Mouse (Mus musculus) midbrain, embryonic 16.5 days (tissue): ENCODE results near the gene 2410002F23Rik. TPM values are rescaled to one million over a fixed set of nuclear protein-coding genes. Genes with fewer than 3 reads are reported as not detected.
"Not testable (repeated sequence)": the region's sequence is repeated elsewhere in the genome, so short reads cannot be mapped to it uniquely, and the experiment has no call there.

ENCODE experiments used
- ATAC-seq: fragments of 200-750 bp; cut with Nextera tagmentation; 2 replicates; pipeline ENCODE4 v1.8.0; 2017; ENCODE audit warnings: moderate TSS enrichment
- H3K27ac ChIP-seq: fragments of 300-500 bp; sonication (generic); 2 replicates; pipeline ENCODE4 v1.5.1; 2014; ENCODE audit warnings: mild to moderate bottlenecking, low read length, mixed read lengths
- H3K27me3 ChIP-seq: fragments of 300-500 bp; sonication (generic); 2 replicates; pipeline ENCODE4 v1.6.1; 2014; ENCODE audit warnings: low read depth, low read length, mixed read lengths; ENCODE audit not compliant: control insufficient read depth, insufficient read depth
- H3K36me3 ChIP-seq: fragments of 300-500 bp; sonication (generic); 2 replicates; pipeline ENCODE4 v1.6.1; 2014; ENCODE audit warnings: mild to moderate bottlenecking, low read length, moderate library complexity, mixed read lengths; ENCODE audit not compliant: control insufficient read depth, insufficient read depth
- H3K4me1 ChIP-seq: fragments of 300-500 bp; sonication (generic); 2 replicates; pipeline ENCODE4 v1.6.1; 2014; ENCODE audit warnings: mild to moderate bottlenecking, low read length, mixed read lengths; ENCODE audit not compliant: control insufficient read depth, insufficient read depth
- H3K4me2 ChIP-seq: fragments of 300-500 bp; sonication (generic); 2 replicates; pipeline ENCODE4 v1.6.1; 2014; ENCODE audit warnings: mild to moderate bottlenecking, low read length, mixed read lengths
- H3K4me3 ChIP-seq: fragments of 300-500 bp; sonication (generic); 2 replicates; pipeline ENCODE4 v1.5.1; 2014; ENCODE audit warnings: low read depth, mild to moderate bottlenecking, low read length, moderate library complexity, mixed read lengths
- H3K9ac ChIP-seq: fragments of 300-500 bp; sonication (generic); 2 replicates; pipeline ENCODE4 v1.6.1; 2014; ENCODE audit warnings: low read depth, low read length, mixed read lengths
- H3K9me3 ChIP-seq: fragments of 300-500 bp; sonication (generic); replicated peaks from 2 replicates; pipeline ENCODE4 v1.6.1; 2014; ENCODE audit warnings: mild to moderate bottlenecking, low read length, mixed read lengths; ENCODE audit not compliant: control insufficient read depth, poor library complexity, severe bottlenecking
- WGBS: fragments of 180-500 bp; shearing (Covaris S2); extraction: QIAGEN DNeasy Blood & Tissue Kit; methylation state at CpG from one replicate; pipeline ENCODE4 v1.1.7; 2014; 5-methylcytosine and 5-hydroxymethylcytosine counted together
- polyA plus RNA-seq: library from polyadenylated mRNA; unstranded; fragments of >200 nt; fragmentation: Nextera tagmentation; extraction: Ambion mirVana; gene quantifications from 2 replicates; pipeline ENCODE4 v1.2.1, GENCODE M21; 2015

The 2410002F23Rik gene
- polyA plus RNA-seq, 1 experiment from 2014 or later = 237 TPM

DNA sequence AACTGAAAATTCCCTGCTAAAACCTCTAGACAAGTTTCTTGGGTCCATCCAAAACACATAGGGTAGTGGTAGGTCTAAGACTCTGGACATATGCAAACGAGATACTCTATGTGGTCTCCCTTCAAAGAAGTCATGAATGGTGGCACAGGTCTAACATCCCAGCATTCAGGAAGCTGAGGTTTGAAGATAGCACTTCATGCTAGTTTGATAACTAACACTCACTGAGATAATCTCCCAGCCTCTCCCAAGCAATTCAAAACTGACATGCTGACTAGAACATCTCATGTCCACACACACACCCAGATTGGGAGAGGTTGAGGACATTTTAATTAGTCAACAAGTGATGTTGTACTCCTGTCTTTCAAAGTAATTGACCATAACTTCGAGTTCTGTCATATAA is 6.6 kb upstream of the 2410002F23Rik start:
- no peaks in the 10 kb centered on the region for H3K27me3 ChIP-seq
- H3K9ac ChIP-seq = no peak overlapping the region
- ATAC-seq = no peak
- no peak overlapping the region for H3K4me3 ChIP-seq
- 50% methylated on average over 2 of the region's 2 CpGs for WGBS
- H3K9me3 ChIP-seq = no peaks in the 10 kb centered on the region
- no peak overlapping the region for H3K27ac ChIP-seq
- no peaks in the 10 kb centered on the region for H3K4me1 ChIP-seq
- H3K4me2 ChIP-seq = no peak overlapping the region
- no peaks in the 10 kb centered on the region for H3K36me3 ChIP-seq

DNA sequence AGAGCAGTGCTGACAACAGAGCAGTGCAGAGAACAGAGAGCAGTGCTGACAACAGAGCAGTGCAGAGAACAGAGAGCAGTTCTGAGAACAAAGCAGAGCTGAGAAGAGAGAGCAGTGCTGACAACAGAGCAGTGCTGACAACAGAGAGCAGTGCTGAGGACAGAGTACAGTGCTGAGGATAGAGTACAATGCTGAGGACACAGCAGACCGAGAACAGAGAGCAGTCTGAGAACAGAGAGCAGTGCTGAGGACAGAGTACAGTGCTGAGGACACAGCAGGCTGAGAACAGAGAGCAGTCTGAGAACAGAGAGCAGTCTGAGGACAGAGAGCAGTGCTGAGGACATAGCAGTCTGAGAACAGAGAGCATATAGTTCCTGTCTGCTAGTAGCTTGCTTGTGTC is 5.8 kb upstream of the 2410002F23Rik start:
- Histone ChIP-seq H3K4me3 (no peak overlapping the region), H3K4me1 (peaks cover 5% of the 10 kb centered on the region), H3K36me3 (no peaks in the 10 kb centered on the region), H3K27me3 (no peaks in the 10 kb centered on the region), H3K4me2 (no peak overlapping the region), H3K9me3 (no peaks in the 10 kb centered on the region), H3K9ac (no peak overlapping the region), H3K27ac (no peak overlapping the region)
- 74% methylated on average over 1 of the region's 1 CpGs for WGBS
- ATAC-seq = no peak

DNA sequence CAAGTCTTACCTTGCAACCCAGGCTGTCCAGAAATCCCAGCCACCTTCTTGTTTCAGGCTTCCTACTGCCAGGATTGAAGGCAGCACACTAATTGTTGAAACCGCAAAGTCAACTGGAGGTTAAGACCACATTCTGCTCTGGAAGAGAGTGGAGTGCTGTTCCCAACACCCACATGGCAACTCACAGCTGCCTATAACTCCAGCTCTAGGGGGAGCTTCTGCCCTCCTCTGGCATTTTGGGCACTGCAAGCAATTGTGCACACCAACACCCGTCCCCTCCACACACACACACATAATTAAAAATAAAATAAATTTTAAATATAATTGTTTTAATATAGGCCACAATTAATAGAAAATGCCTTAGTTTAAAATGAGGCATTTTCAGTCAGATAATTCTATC is 5.4 kb upstream of the 2410002F23Rik start:
- no peak overlapping the region for H3K4me3 ChIP-seq
- H3K4me1 ChIP-seq = peaks cover 7% of the 10 kb centered on the region
- no peaks in the 10 kb centered on the region for H3K27me3 ChIP-seq
- H3K27ac ChIP-seq = no peak overlapping the region
- H3K36me3 ChIP-seq = no peaks in the 10 kb centered on the region
- no peak for ATAC-seq
- 73% methylated on average over 2 of the region's 2 CpGs for WGBS
- no peak overlapping the region for H3K9ac ChIP-seq
- no peak overlapping the region for H3K4me2 ChIP-seq
- H3K9me3 ChIP-seq = no peaks in the 10 kb centered on the region

DNA sequence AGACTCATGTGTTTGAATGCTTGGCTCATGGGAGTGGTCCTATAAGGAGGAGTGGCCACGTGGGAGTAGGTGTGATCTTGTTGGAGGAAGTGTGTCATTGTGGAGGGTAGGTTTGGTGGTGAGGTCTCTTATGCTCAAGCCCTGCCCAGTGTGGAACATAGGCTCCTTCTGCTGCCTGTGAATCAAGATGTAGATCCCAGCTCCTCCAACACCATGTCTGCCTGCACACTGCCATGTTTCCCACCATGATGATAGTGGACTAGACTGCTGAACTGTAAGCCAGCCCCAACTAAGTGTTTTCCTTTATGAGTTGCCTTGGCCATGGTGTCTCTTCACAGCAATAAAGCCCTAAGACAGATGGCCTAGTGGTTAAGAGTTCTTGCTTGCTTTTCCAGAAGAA is 2.4 kb upstream of the 2410002F23Rik start:
- Histone ChIP-seq H3K4me1 (peaks cover 16% of the 10 kb centered on the region), H3K36me3 (no peaks in the 10 kb centered on the region), H3K4me3 (no peak overlapping the region), H3K27ac (no peak overlapping the region), H3K27me3 (no peaks in the 10 kb centered on the region), H3K4me2 (no peak overlapping the region), H3K9ac (no peak overlapping the region), H3K9me3 (no peaks in the 10 kb centered on the region)
- WGBS = 59% methylated on average over 1 of the region's 1 CpGs
- ATAC-seq = no peak

DNA sequence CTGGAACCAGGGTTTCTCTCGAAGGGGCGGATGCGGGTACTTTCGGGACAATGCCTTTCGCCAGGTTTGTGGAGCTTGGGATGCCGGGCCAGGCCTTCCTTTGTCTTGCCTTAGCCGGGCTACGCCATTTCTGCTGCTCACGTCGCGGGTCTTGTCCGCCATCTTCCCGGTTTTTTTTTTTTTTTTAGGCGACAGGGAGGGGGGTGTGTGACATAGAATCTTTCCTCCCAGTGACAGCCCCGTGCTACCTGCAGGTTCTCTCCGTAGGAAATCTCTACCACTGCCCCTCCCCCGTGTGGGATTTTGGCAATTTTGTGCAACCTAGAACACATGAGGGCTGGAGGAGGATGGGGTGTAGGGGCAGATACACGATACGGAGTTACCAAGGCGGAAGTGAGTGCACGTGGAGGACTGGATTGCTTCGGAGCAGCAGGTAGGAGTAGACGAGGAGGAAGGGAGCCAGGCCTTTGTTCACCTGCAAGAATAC is 505 bp downstream of the 2410002F23Rik start:
- ATAC-seq = peak; percentile 41
- Histone ChIP-seq H3K4me1 (peaks cover 16% of the 10 kb centered on the region), H3K27me3 (no peaks in the 10 kb centered on the region), H3K9me3 (no peaks in the 10 kb centered on the region), H3K4me2 (peak overlapping the region; percentile 77), H3K27ac (peak overlapping the region; percentile 98), H3K36me3 (peaks cover 6% of the 10 kb centered on the region), H3K9ac (peak overlapping the region; percentile 96), H3K4me3 (peak overlapping the region; percentile 87)
- WGBS = under 1% methylated on average over 23 of the region's 23 CpGs

DNA sequence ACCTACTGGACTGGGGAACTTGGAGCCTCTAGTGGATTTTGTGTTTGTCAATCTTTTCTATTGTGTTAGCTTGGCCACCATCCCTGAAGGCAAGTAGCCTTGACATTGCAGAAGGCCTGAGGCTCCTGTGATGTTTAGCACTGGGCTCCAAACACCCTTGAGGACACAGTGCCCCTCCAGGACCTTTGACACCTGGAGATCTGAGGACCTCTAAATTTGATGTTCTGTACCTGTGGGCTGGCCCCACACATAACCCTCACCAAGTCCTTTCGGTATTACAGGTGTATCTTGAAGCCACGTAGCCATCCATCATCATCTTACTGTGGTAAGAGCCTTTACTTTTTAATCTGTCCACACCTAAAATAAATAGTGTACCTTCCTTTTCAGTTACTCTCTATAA is 1.4 kb downstream of the 2410002F23Rik start:
- H3K4me2 ChIP-seq = peak overlapping the region; percentile 77
- no peaks in the 10 kb centered on the region for H3K9me3 ChIP-seq
- H3K36me3 ChIP-seq = peaks cover 10% of the 10 kb centered on the region
- H3K4me3 ChIP-seq = peak overlapping the region; percentile 87
- ATAC-seq = no peak
- H3K9ac ChIP-seq = peak overlapping the region; percentile 96; the same call in 1 of the 2 replicates
- H3K27ac ChIP-seq = no peak overlapping the region
- H3K27me3 ChIP-seq = no peaks in the 10 kb centered on the region
- H3K4me1 ChIP-seq = peaks cover 16% of the 10 kb centered on the region
- 95% methylated on average over 2 of the region's 2 CpGs for WGBS

DNA sequence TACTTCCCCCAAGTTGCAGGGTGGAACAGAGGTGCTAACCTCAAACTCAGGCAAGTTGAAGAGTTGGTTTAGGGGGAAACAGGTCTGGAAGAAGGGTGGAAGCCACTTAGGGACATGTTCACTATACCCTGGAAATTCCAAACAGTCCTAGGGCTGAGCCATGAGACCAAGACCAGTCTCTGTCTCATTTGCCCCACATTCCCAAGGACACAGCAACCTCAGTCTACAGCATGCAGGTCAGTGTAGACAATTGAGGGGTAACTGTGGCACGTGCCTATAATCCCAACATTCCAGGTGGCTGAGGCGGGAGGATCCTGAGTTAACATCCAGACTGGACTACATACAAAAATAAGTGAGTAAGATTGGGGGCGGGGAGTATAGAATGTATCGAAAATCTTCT is 2.7 kb downstream of the 2410002F23Rik start:
- Histone ChIP-seq H3K9ac (no peak overlapping the region), H3K4me1 (peaks cover 16% of the 10 kb centered on the region), H3K4me3 (no peak overlapping the region), H3K36me3 (peaks cover 14% of the 10 kb centered on the region), H3K4me2 (no peak overlapping the region), H3K27me3 (no peaks in the 10 kb centered on the region), H3K9me3 (no peaks in the 10 kb centered on the region), H3K27ac (no peak overlapping the region)
- 91% methylated on average over 4 of the region's 4 CpGs for WGBS
- ATAC-seq = no peak

DNA sequence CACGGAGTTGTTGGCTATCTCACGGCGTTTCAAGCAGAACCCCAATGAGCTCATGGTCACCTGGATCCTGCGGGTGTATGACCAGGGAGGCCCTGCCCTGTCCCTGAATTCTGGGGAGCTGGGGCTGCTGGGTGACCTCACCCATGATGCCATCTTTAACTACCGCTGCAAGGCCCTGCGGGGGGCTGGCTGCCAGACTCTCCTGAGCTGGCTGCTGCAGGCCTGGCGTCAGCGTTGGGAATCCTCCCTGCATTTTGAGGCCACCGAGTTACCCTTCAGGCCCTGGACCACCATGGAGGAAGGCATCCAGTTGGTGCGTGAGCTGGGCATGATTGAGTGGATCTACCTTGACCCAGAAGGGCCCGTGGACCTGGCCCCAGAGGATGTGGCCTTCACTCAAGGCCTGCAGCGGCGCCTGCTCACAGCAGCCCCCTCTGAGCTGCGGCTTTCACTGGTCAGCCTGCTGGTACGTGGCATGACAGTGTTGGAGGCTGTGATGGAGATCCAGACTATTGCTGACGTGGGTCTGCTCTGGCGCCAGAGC is 4.3 kb downstream of the 2410002F23Rik start:
- H3K9ac ChIP-seq, H3K4me2 ChIP-seq, H3K27ac ChIP-seq, H3K27me3 ChIP-seq, H3K4me1 ChIP-seq, ATAC-seq, H3K4me3 ChIP-seq, H3K9me3 ChIP-seq: not testable (repeated sequence)
- H3K36me3 ChIP-seq = peaks cover 14% of the 10 kb centered on the region
- WGBS = 87% methylated on average over 17 of the region's 17 CpGs

DNA sequence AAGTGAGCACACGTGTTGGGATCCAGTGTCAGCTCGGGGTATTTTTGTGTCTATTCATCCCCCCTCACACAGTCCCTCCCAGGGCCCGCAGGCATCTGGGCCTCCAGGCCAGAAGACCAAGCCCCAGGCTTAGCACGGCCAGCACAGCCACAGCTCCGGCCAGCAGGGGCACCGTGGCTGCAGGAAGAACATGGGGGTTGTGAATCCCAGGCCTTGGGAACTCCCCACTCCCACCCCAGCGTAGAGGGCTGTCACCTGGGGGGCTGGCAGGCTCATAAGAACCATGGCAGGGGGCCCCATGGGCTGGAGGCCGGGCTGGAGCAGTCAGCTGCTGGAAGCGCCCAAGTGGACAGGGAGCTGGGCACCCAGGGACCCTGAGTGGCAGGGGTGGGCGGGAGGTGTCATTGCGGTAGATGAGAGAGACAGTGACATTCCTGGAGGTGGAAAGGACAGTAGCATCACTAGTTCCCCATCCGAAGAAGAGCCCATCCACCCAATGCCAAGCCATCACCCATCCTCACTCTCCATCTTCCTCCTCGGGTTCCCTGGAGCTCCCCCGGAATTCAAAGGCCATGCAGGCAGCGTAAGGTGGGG is 6.6 kb downstream of the 2410002F23Rik start:
- Histone ChIP-seq H3K9ac (0 out of 2 replicates have a peak overlapping the region, but pooled peaks have one; percentile 10), H3K36me3 (peaks cover 14% of the 10 kb centered on the region), H3K27me3 (no peaks in the 10 kb centered on the region), H3K4me1 (peaks cover 1% of the 10 kb centered on the region), H3K4me3 (no peak overlapping the region), H3K27ac (no peak overlapping the region), H3K4me2 (no peak overlapping the region), H3K9me3 (no peaks in the 10 kb centered on the region)
- 68% methylated on average over 15 of the region's 15 CpGs for WGBS
- peak; percentile 6; the same call in 1 of the 2 replicates for ATAC-seq
